ENCODE assay signal across 34 mouse cellular contexts in genomic region chr13:118669491-118669890, GRCm38 (mm10). TPM values are rescaled to one million over a fixed set of nuclear protein-coding genes. Genes with fewer than 3 reads are reported as not detected.
A peak's percentile ranks its signal among the peaks of the same experiment; 100 is the strongest.
DNase-seq lines count a peak whose midpoint lies in the region; ATAC-seq and TF ChIP-seq lines count a peak whose summit lies in the region.
"Had no signal": no experiment of that assay in that cellular context is flagged by ENCODE, and none has a peak within 500 bp of the region (broad histone marks: within the 10 kb centered on the region; RNA-seq: fewer than 3 reads in every experiment).

Gene Fgf10, plus strand, starts transcription at chr13:118669791.

- H3K9me3 ChIP-seq in embryonic facial prominence, embryonic 11.5 days (replicated peaks; ENCODE audit: control insufficient read depth, low read length), result no peaks in the 10 kb centered on the region
- no peaks in the 10 kb centered on the region for H3K9me3 ChIP-seq in embryonic facial prominence, embryonic 10.5 days
- no peaks in the 10 kb centered on the region for H3K9me3 ChIP-seq in lung, embryonic 14.5 days (ENCODE audit: low read depth, low read length)
- H3K9me3 ChIP-seq in limb, embryonic 15.5 days, result no peaks in the 10 kb centered on the region
- H3K9me3 ChIP-seq: forebrain, embryonic 10.5 days; forebrain, embryonic 15.5 days; G1E; heart, embryonic 13.5 days; hindbrain, embryonic 15.5 days; limb, embryonic 13.5 days; liver, embryonic 12.5 days; megakaryocyte, embryonic 14.5 days; midbrain, embryonic 13.5 days; neural tube, embryonic 15.5 days; stomach, embryonic 15.5 days had no signal

- H3K9ac ChIP-seq in embryonic facial prominence, embryonic 11.5 days (replicated peaks; ENCODE audit: low read length), result no peak within 1 kb of the TSS
- H3K9ac ChIP-seq in lung, embryonic 14.5 days, result no peak within 1 kb of the TSS
- H3K9ac ChIP-seq in limb, embryonic 15.5 days, result no peak within 1 kb of the TSS
- H3K9ac ChIP-seq: forebrain, embryonic 15.5 days; heart, embryonic 13.5 days; hindbrain, embryonic 15.5 days; limb, embryonic 13.5 days; liver, embryonic 12.5 days; liver, postnatal 0 days; midbrain, embryonic 13.5 days; neural tube, embryonic 15.5 days; stomach, embryonic 15.5 days had no signal

- H3K4me3 ChIP-seq in embryonic facial prominence, embryonic 11.5 days (ENCODE audit: low read depth, low read length), result no peak within 1 kb of the TSS
- no peak within 1 kb of the TSS for H3K4me3 ChIP-seq in embryonic facial prominence, embryonic 10.5 days
- no peak within 1 kb of the TSS for H3K4me3 ChIP-seq in lung, embryonic 14.5 days (ENCODE audit: low read depth, low read length)
- peak within 1 kb of the TSS; percentile 18; the same call in 1 of the 2 replicates for H3K4me3 ChIP-seq in testis, adult 2 months (ENCODE audit: control insufficient read depth, low read depth, low read length)
- no peak within 1 kb of the TSS for H3K4me3 ChIP-seq in limb, embryonic 15.5 days
- H3K4me3 ChIP-seq: forebrain, embryonic 10.5 days; forebrain, embryonic 15.5 days; gastrocnemius, adult 2 months; heart, adult 2 months; heart, embryonic 13.5 days; hindbrain, embryonic 15.5 days; limb, embryonic 13.5 days; liver, embryonic 12.5 days; midbrain, embryonic 13.5 days; neural tube, embryonic 15.5 days; stomach, embryonic 15.5 days had no signal

- no peak within 1 kb of the TSS for H3K27ac ChIP-seq in embryonic facial prominence, embryonic 11.5 days (replicated peaks; ENCODE audit: low read depth, low read length)
- H3K27ac ChIP-seq in embryonic facial prominence, embryonic 10.5 days (replicated peaks), result no peak within 1 kb of the TSS
- no peak within 1 kb of the TSS for H3K27ac ChIP-seq in lung, embryonic 14.5 days (ENCODE audit: low read depth)
- no peak within 1 kb of the TSS for H3K27ac ChIP-seq in testis, adult 2 months (ENCODE audit: control insufficient read depth, insufficient read depth, low read depth, low read length)
- H3K27ac ChIP-seq in limb, embryonic 15.5 days, result no peak within 1 kb of the TSS
- H3K27ac ChIP-seq: forebrain, embryonic 10.5 days; forebrain, embryonic 15.5 days; gastrocnemius, adult 2 months; heart, adult 2 months; heart, embryonic 13.5 days; hindbrain, embryonic 15.5 days; limb, embryonic 13.5 days; liver, embryonic 12.5 days; midbrain, embryonic 13.5 days; neural tube, embryonic 15.5 days; stomach, embryonic 15.5 days had no signal

- TF ChIP-seq CTCF in lung, embryonic 14.5 days (IDR thresholded peaks at IDR 0.05; ENCODE audit: low read depth), result no peak
- no peak for TF ChIP-seq CTCF in testis, adult 2 months (IDR thresholded peaks at IDR 0.05; ENCODE audit: control insufficient read depth, insufficient read depth, insufficient replicate concordance, low read depth, low read length)

- no peaks in the 10 kb centered on the region for H3K4me1 ChIP-seq in embryonic facial prominence, embryonic 11.5 days (ENCODE audit: control insufficient read depth, insufficient read depth, low read length)
- H3K4me1 ChIP-seq in embryonic facial prominence, embryonic 10.5 days, result peaks cover 3% of the 10 kb centered on the region; the same call in 1 of the 2 replicates
- no peaks in the 10 kb centered on the region for H3K4me1 ChIP-seq in lung, embryonic 14.5 days (ENCODE audit: insufficient read depth)
- H3K4me1 ChIP-seq in testis, adult 2 months (ENCODE audit: control insufficient read depth, insufficient read depth, low read length), result no peaks in the 10 kb centered on the region
- H3K4me1 ChIP-seq in limb, embryonic 15.5 days, result no peaks in the 10 kb centered on the region
- H3K4me1 ChIP-seq: forebrain, embryonic 15.5 days; heart, embryonic 13.5 days; hindbrain, embryonic 15.5 days; liver, embryonic 12.5 days; megakaryocyte, embryonic 14.5 days; midbrain, embryonic 13.5 days; neural tube, embryonic 15.5 days; stomach, embryonic 15.5 days had no signal

- TF ChIP-seq POLR2A in testis, adult 2 months (IDR thresholded peaks at IDR 0.05; ENCODE audit: control insufficient read depth, low read depth, low read length), result no peak

- H3K4me2 ChIP-seq in embryonic facial prominence, embryonic 11.5 days (ENCODE audit: low read depth, low read length), result no peak within 1 kb of the TSS
- no peak within 1 kb of the TSS for H3K4me2 ChIP-seq in lung, embryonic 14.5 days
- no peak within 1 kb of the TSS for H3K4me2 ChIP-seq in limb, embryonic 15.5 days
- H3K4me2 ChIP-seq: forebrain, embryonic 15.5 days; heart, embryonic 13.5 days; hindbrain, embryonic 15.5 days; limb, embryonic 13.5 days; liver, embryonic 12.5 days; midbrain, embryonic 13.5 days; neural tube, embryonic 15.5 days; stomach, embryonic 15.5 days had no signal

- no peaks in the 10 kb centered on the region for H3K27me3 ChIP-seq in embryonic facial prominence, embryonic 11.5 days (ENCODE audit: control insufficient read depth, insufficient read depth, low read length)
- no peaks in the 10 kb centered on the region; the same call in 1 of the 2 replicates for H3K27me3 ChIP-seq in embryonic facial prominence, embryonic 10.5 days (replicated peaks; ENCODE audit: low read depth, poor library complexity, severe bottlenecking)
- H3K27me3 ChIP-seq in lung, embryonic 14.5 days (ENCODE audit: insufficient read depth, low read length), result no peaks in the 10 kb centered on the region
- H3K27me3 ChIP-seq in testis, adult 2 months (ENCODE audit: control insufficient read depth, insufficient read depth, low read length), result no peaks in the 10 kb centered on the region
- H3K27me3 ChIP-seq in limb, embryonic 15.5 days, result no peaks in the 10 kb centered on the region
- H3K27me3 ChIP-seq: forebrain, embryonic 15.5 days; heart, embryonic 13.5 days; hindbrain, embryonic 15.5 days; limb, embryonic 13.5 days; liver, embryonic 12.5 days; megakaryocyte, embryonic 14.5 days; neural tube, embryonic 15.5 days; stomach, embryonic 15.5 days had no signal

- ATAC-seq in embryonic facial prominence, embryonic 11.5 days (replicated peaks; ENCODE audit: insufficient number of reproducible peaks, low FRiP score, low TSS enrichment, low read depth), result no peak
- no peak for ATAC-seq in lung, embryonic 14.5 days (ENCODE audit: insufficient read depth)
- no peak for ATAC-seq in limb, embryonic 15.5 days (ENCODE audit: insufficient number of reproducible peaks, low FRiP score, low TSS enrichment, low read depth)
- ATAC-seq: forebrain, embryonic 15.5 days; inflammation-experienced regulatory T-cells, adult 6 months; liver, embryonic 12.5 days; liver, postnatal 0 days; midbrain, embryonic 13.5 days had no signal

- 64% methylated on average over 7 of the region's 7 CpGs for WGBS in embryonic facial prominence, embryonic 11.5 days
- 62% methylated on average over 7 of the region's 7 CpGs for WGBS in embryonic facial prominence, embryonic 10.5 days
- 80% methylated on average over 7 of the region's 7 CpGs for WGBS in lung, embryonic 14.5 days
- WGBS in limb, embryonic 15.5 days, result 52% methylated on average over 7 of the region's 7 CpGs

- no peak for DNase-seq in embryonic facial prominence, embryonic 11.5 days (ENCODE audit: low spot score)
- no peak for DNase-seq in embryonic facial prominence, embryonic 10.5 days (ENCODE audit: low spot score)
- DNase-seq in lung, embryonic 14.5 days, result no peak
- DNase-seq in lung, adult 18-20 months, result no peak
- DNase-seq in testis, postnatal 14 days (ENCODE audit: low spot score), result no peak
- DNase-seq in adrenal gland, adult 8-10 months, result no peak
- DNase-seq: adrenal gland, postnatal 10 days; cerebellum, adult 9-11 months; gastrocnemius, adult 2 months; heart, adult 2 months; heart, postnatal 10 days; kidney, adult 11 months; kidney, postnatal 14 days; liver, postnatal 0 days; lung, postnatal 4 days; retina, postnatal 1 day; right cerebral cortex, postnatal 14 days; thymus, adult 2 months; thymus, postnatal 36 days had no signal

- H3K36me3 ChIP-seq in embryonic facial prominence, embryonic 11.5 days (replicated peaks; ENCODE audit: control insufficient read depth, insufficient read depth, low read depth, low read length), result no peaks in the 10 kb centered on the region
- no peaks in the 10 kb centered on the region for H3K36me3 ChIP-seq in embryonic facial prominence, embryonic 10.5 days (replicated peaks)
- H3K36me3 ChIP-seq in lung, embryonic 14.5 days (ENCODE audit: insufficient read depth), result no peaks in the 10 kb centered on the region
- H3K36me3 ChIP-seq in testis, adult 2 months (ENCODE audit: control insufficient read depth, insufficient read depth, low read length), result no peaks in the 10 kb centered on the region
- H3K36me3 ChIP-seq in limb, embryonic 15.5 days, result no peaks in the 10 kb centered on the region
- H3K36me3 ChIP-seq: forebrain, embryonic 10.5 days; forebrain, embryonic 15.5 days; G1E; heart, embryonic 13.5 days; hindbrain, embryonic 15.5 days; limb, embryonic 13.5 days; liver, embryonic 12.5 days; midbrain, embryonic 13.5 days; neural tube, embryonic 15.5 days; stomach, embryonic 15.5 days had no signal

RNA-seq across cellular contexts. Expression of gene Fgf10, which starts in this region (rescaled TPM):
- 9.8 and 10.6 TPM in 2 replicates for polyA plus RNA-seq in embryonic facial prominence, embryonic 11.5 days (2014; fragmentation: Nextera tagmentation; extraction: Ambion mirVana)
- polyA plus RNA-seq in embryonic facial prominence, embryonic 10.5 days (2016; fragmentation: Nextera tagmentation; extraction: Ambion mirVana), result 8.0 and 8.6 TPM in 2 replicates
- polyA plus RNA-seq in lung, embryonic 14.5 days (2014; fragmentation: Nextera tagmentation; extraction: Ambion mirVana), result 16.8 and 19.6 TPM in 2 replicates
- polyA plus RNA-seq in testis, adult 2 months (2012; rRNA removed), result 0.73 and 0.83 TPM in 2 replicates
- 10.7 and 10.8 TPM in 2 replicates for polyA plus RNA-seq in limb, embryonic 15.5 days (2015; fragmentation: Nextera tagmentation; extraction: Ambion mirVana)
- total RNA-seq in adrenal gland, adult 8-10 months (2022), result 1 to 10 TPM; 1.0 to 4.4 (median 1.9) TPM
- total RNA-seq: hematopoietic stem cell, adult 5-6 weeks had no signal
- polyA plus RNA-seq: inflammation-experienced regulatory T-cells, adult 6 months had no signal
